ENCODE assay signal across 10 mouse cellular contexts in genomic region chr11:51638497-51638896, GRCm38 (mm10). TPM values are rescaled to one million over a fixed set of nuclear protein-coding genes. Genes with fewer than 3 reads are reported as not detected.
DNase-seq lines count a peak whose midpoint lies in the region; ATAC-seq lines count a peak whose summit lies in the region.
"Had no signal": no experiment of that assay in that cellular context is flagged by ENCODE, and none has a peak within 500 bp of the region (broad histone marks: within the 10 kb centered on the region; RNA-seq: fewer than 3 reads in every experiment).

No protein-coding gene starts in this region.

- intact Hi-C loops in left cerebral cortex, postnatal 14 days (cut with DNase I): no loop called here

- H3K27ac ChIP-seq in forebrain, embryonic 13.5 days: no peak overlapping the region
- no peak overlapping the region for H3K27ac ChIP-seq in forebrain, embryonic 12.5 days
- no peak overlapping the region for H3K27ac ChIP-seq in liver, embryonic 11.5 days (ENCODE audit: low read depth, low read length)
- no peak overlapping the region for H3K27ac ChIP-seq in embryonic facial prominence, embryonic 11.5 days (replicated peaks; ENCODE audit: low read depth, low read length)
- peak overlapping the region; percentile 39; the same call in 1 of the 2 replicates for H3K27ac ChIP-seq in liver, embryonic 15.5 days (replicated peaks)

- no peaks in the 10 kb centered on the region for H3K36me3 ChIP-seq in forebrain, embryonic 13.5 days (ENCODE audit: poor library complexity, severe bottlenecking)
- no peaks in the 10 kb centered on the region for H3K36me3 ChIP-seq in forebrain, embryonic 12.5 days (replicated peaks)
- no peaks in the 10 kb centered on the region for H3K36me3 ChIP-seq in liver, embryonic 11.5 days (ENCODE audit: control insufficient read depth, insufficient read depth, low read length)
- H3K36me3 ChIP-seq in embryonic facial prominence, embryonic 11.5 days (replicated peaks; ENCODE audit: control insufficient read depth, insufficient read depth, low read depth, low read length): no peaks in the 10 kb centered on the region
- H3K36me3 ChIP-seq in liver, embryonic 15.5 days (replicated peaks): no peaks in the 10 kb centered on the region

- H3K27me3 ChIP-seq in forebrain, embryonic 13.5 days: 0 out of 2 replicates have a peak, but pooled peaks cover 4% of the 10 kb centered on the region
- H3K27me3 ChIP-seq in forebrain, embryonic 12.5 days: peaks cover 5% of the 10 kb centered on the region; the same call in 1 of the 2 replicates
- no peaks in the 10 kb centered on the region for H3K27me3 ChIP-seq in liver, embryonic 11.5 days (replicated peaks; ENCODE audit: control insufficient read depth, insufficient read depth, low read length)
- no peaks in the 10 kb centered on the region for H3K27me3 ChIP-seq in embryonic facial prominence, embryonic 11.5 days (ENCODE audit: control insufficient read depth, insufficient read depth, low read length)
- H3K27me3 ChIP-seq in liver, embryonic 15.5 days: peaks cover 8% of the 10 kb centered on the region; the same call in 1 of the 2 replicates

- no peak for ATAC-seq in forebrain, embryonic 13.5 days
- ATAC-seq in forebrain, embryonic 12.5 days (ENCODE audit: low FRiP score): no peak
- no peak for ATAC-seq in liver, embryonic 11.5 days (replicated peaks; ENCODE audit: low FRiP score)
- ATAC-seq in embryonic facial prominence, embryonic 11.5 days (replicated peaks; ENCODE audit: insufficient number of reproducible peaks, low FRiP score, low TSS enrichment, low read depth): no peak
- ATAC-seq in liver, embryonic 15.5 days (ENCODE audit: insufficient read depth): no peak
- ATAC-seq: forebrain, embryonic 16.5 days had no signal

- H3K9ac ChIP-seq in forebrain, embryonic 13.5 days: no peak overlapping the region
- H3K9ac ChIP-seq in forebrain, embryonic 12.5 days: no peak overlapping the region
- H3K9ac ChIP-seq in liver, embryonic 11.5 days (ENCODE audit: low read depth, low read length): peak overlapping the region; percentile 57
- H3K9ac ChIP-seq in embryonic facial prominence, embryonic 11.5 days (replicated peaks; ENCODE audit: low read length): peak overlapping the region; percentile 36
- H3K9ac ChIP-seq in liver, embryonic 15.5 days: no peak overlapping the region

- no peak for DNase-seq in liver, embryonic 11.5 days (ENCODE audit: low spot score)
- DNase-seq in liver: no peak
- DNase-seq in embryonic facial prominence, embryonic 11.5 days (ENCODE audit: low spot score): no peak
- DNase-seq in thymus, postnatal 36 days: no peak
- no peak for DNase-seq in left cerebral cortex, postnatal 14 days (ENCODE audit: low spot score in 2 of 2)
- DNase-seq: cerebellum, adult 11-12 months had no signal

- peak overlapping the region; percentile 34 for H3K4me2 ChIP-seq in forebrain, embryonic 13.5 days
- H3K4me2 ChIP-seq in forebrain, embryonic 12.5 days: no peak overlapping the region
- H3K4me2 ChIP-seq in liver, embryonic 11.5 days: peak overlapping the region; percentile 60
- H3K4me2 ChIP-seq in embryonic facial prominence, embryonic 11.5 days (ENCODE audit: low read depth, low read length): no peak overlapping the region
- peak overlapping the region; percentile 55 for H3K4me2 ChIP-seq in liver, embryonic 15.5 days

- 79% methylated on average over 5 of the region's 5 CpGs for WGBS in forebrain, embryonic 13.5 days
- 77% methylated on average over 5 of the region's 5 CpGs for WGBS in forebrain, embryonic 12.5 days
- 58% methylated on average over 5 of the region's 5 CpGs for WGBS in liver, embryonic 11.5 days
- WGBS in embryonic facial prominence, embryonic 11.5 days: 57% methylated on average over 5 of the region's 5 CpGs
- WGBS in liver, embryonic 15.5 days (ENCODE audit: insufficient replicate concordance): 48% methylated on average over 5 of the region's 5 CpGs

- no peak overlapping the region for H3K4me3 ChIP-seq in forebrain, embryonic 13.5 days
- no peak overlapping the region for H3K4me3 ChIP-seq in forebrain, embryonic 12.5 days (replicated peaks)
- H3K4me3 ChIP-seq in liver, embryonic 11.5 days (ENCODE audit: low read depth, low read length): no peak overlapping the region
- H3K4me3 ChIP-seq in embryonic facial prominence, embryonic 11.5 days (ENCODE audit: low read depth, low read length): no peak overlapping the region
- H3K4me3 ChIP-seq in liver, embryonic 15.5 days (replicated peaks): no peak overlapping the region

- H3K4me1 ChIP-seq in forebrain, embryonic 13.5 days: peaks cover 22% of the 10 kb centered on the region
- H3K4me1 ChIP-seq in forebrain, embryonic 12.5 days: peaks cover 27% of the 10 kb centered on the region
- H3K4me1 ChIP-seq in liver, embryonic 11.5 days (replicated peaks; ENCODE audit: control insufficient read depth, insufficient read depth, low read length): peaks cover 13% of the 10 kb centered on the region
- no peaks in the 10 kb centered on the region for H3K4me1 ChIP-seq in embryonic facial prominence, embryonic 11.5 days (ENCODE audit: control insufficient read depth, insufficient read depth, low read length)
- H3K4me1 ChIP-seq in liver, embryonic 15.5 days (replicated peaks): peaks cover 43% of the 10 kb centered on the region

- H3K9me3 ChIP-seq in forebrain, embryonic 13.5 days (replicated peaks): no peaks in the 10 kb centered on the region
- H3K9me3 ChIP-seq in forebrain, embryonic 12.5 days: no peaks in the 10 kb centered on the region
- no peaks in the 10 kb centered on the region for H3K9me3 ChIP-seq in liver, embryonic 11.5 days (ENCODE audit: control insufficient read depth, low read length)
- H3K9me3 ChIP-seq in embryonic facial prominence, embryonic 11.5 days (replicated peaks; ENCODE audit: control insufficient read depth, low read length): no peaks in the 10 kb centered on the region
- H3K9me3 ChIP-seq in liver, embryonic 15.5 days (replicated peaks): no peaks in the 10 kb centered on the region

RNA-seq across cellular contexts. Expression of gene Rmnd5b, which starts 2.8 kb away (rescaled TPM):
- polyA plus RNA-seq in forebrain, embryonic 13.5 days (2015; fragmentation: Nextera tagmentation; extraction: Ambion mirVana): 53.8 and 61.2 TPM in 2 replicates
- 43.4 and 44.7 TPM in 2 replicates for polyA plus RNA-seq in forebrain, embryonic 12.5 days (2016; fragmentation: Nextera tagmentation; extraction: Ambion mirVana)
- polyA plus RNA-seq in liver, embryonic 11.5 days (2014; fragmentation: Nextera tagmentation; extraction: Ambion mirVana): 47.8 and 52.2 TPM in 2 replicates
- 36.0 and 39.0 TPM in 2 replicates for polyA plus RNA-seq in embryonic facial prominence, embryonic 11.5 days (2014; fragmentation: Nextera tagmentation; extraction: Ambion mirVana)
- 20.0 and 21.1 TPM in 2 replicates for polyA plus RNA-seq in liver, embryonic 15.5 days (2015; fragmentation: Nextera tagmentation; extraction: Ambion mirVana)
- 10 to 100 TPM; 52.3 to 54.6 TPM for total RNA-seq in left cerebral cortex, postnatal 14 days (2021)

RNA-seq across cellular contexts. Expression of gene N4bp3, which starts 12.1 kb away (rescaled TPM):
- 7.7 and 8.4 TPM in 2 replicates for polyA plus RNA-seq in forebrain, embryonic 13.5 days (2015; fragmentation: Nextera tagmentation; extraction: Ambion mirVana)
- polyA plus RNA-seq in forebrain, embryonic 12.5 days (2016; fragmentation: Nextera tagmentation; extraction: Ambion mirVana): 9.5 and 10.5 TPM in 2 replicates
- polyA plus RNA-seq in liver, embryonic 11.5 days (2014; fragmentation: Nextera tagmentation; extraction: Ambion mirVana): 7.2 and 7.9 TPM in 2 replicates
- polyA plus RNA-seq in embryonic facial prominence, embryonic 11.5 days (2014; fragmentation: Nextera tagmentation; extraction: Ambion mirVana): 7.4 and 10.2 TPM in 2 replicates
- 2.9 TPM in 2 replicates for polyA plus RNA-seq in liver, embryonic 15.5 days (2015; fragmentation: Nextera tagmentation; extraction: Ambion mirVana)
- total RNA-seq in left cerebral cortex, postnatal 14 days (2021): 10 to 100 TPM in 1 of 2 experiments, 1 to 10 TPM in 1; 9.1 to 11.0 TPM

RNA-seq across cellular contexts. Expression of gene D930048N14Rik, which starts 12.3 kb away (rescaled TPM):
- 0.44 and 0.54 TPM in 2 replicates for polyA plus RNA-seq in forebrain, embryonic 13.5 days (2015; fragmentation: Nextera tagmentation; extraction: Ambion mirVana)
- 0.66 and 0.91 TPM in 2 replicates for polyA plus RNA-seq in forebrain, embryonic 12.5 days (2016; fragmentation: Nextera tagmentation; extraction: Ambion mirVana)
- polyA plus RNA-seq in liver, embryonic 11.5 days (2014; fragmentation: Nextera tagmentation; extraction: Ambion mirVana): 1.3 and 1.5 TPM in 2 replicates
- polyA plus RNA-seq in embryonic facial prominence, embryonic 11.5 days (2014; fragmentation: Nextera tagmentation; extraction: Ambion mirVana): 0.88 and 1.1 TPM in 2 replicates
- polyA plus RNA-seq in liver, embryonic 15.5 days (2015; fragmentation: Nextera tagmentation; extraction: Ambion mirVana): 0.36 and 0.60 TPM in 2 replicates
- total RNA-seq in left cerebral cortex, postnatal 14 days (2021): 1 to 10 TPM in 1 of 2 experiments, under 1 TPM in 1; 0.91 to 1.1 TPM

RNA-seq across cellular contexts. Expression of gene Nhp2, which starts 19.0 kb away (rescaled TPM):
- 123 and 141 TPM in 2 replicates for polyA plus RNA-seq in forebrain, embryonic 13.5 days (2015; fragmentation: Nextera tagmentation; extraction: Ambion mirVana)
- 126 and 131 TPM in 2 replicates for polyA plus RNA-seq in forebrain, embryonic 12.5 days (2016; fragmentation: Nextera tagmentation; extraction: Ambion mirVana)
- 347 and 349 TPM in 2 replicates for polyA plus RNA-seq in liver, embryonic 11.5 days (2014; fragmentation: Nextera tagmentation; extraction: Ambion mirVana)
- 169 and 174 TPM in 2 replicates for polyA plus RNA-seq in embryonic facial prominence, embryonic 11.5 days (2014; fragmentation: Nextera tagmentation; extraction: Ambion mirVana)
- 92.3 and 95.6 TPM in 2 replicates for polyA plus RNA-seq in liver, embryonic 15.5 days (2015; fragmentation: Nextera tagmentation; extraction: Ambion mirVana)
- total RNA-seq in left cerebral cortex, postnatal 14 days (2021): 10 to 100 TPM; 46.5 to 49.4 TPM

RNA-seq across cellular contexts. Expression of gene Hnrnpab, which starts 31.9 kb away (rescaled TPM):
- 585 and 646 TPM in 2 replicates for polyA plus RNA-seq in forebrain, embryonic 13.5 days (2015; fragmentation: Nextera tagmentation; extraction: Ambion mirVana)
- 853 and 874 TPM in 2 replicates for polyA plus RNA-seq in forebrain, embryonic 12.5 days (2016; fragmentation: Nextera tagmentation; extraction: Ambion mirVana)
- 552 and 577 TPM in 2 replicates for polyA plus RNA-seq in liver, embryonic 11.5 days (2014; fragmentation: Nextera tagmentation; extraction: Ambion mirVana)
- polyA plus RNA-seq in embryonic facial prominence, embryonic 11.5 days (2014; fragmentation: Nextera tagmentation; extraction: Ambion mirVana): 797 and 870 TPM in 2 replicates
- 171 and 173 TPM in 2 replicates for polyA plus RNA-seq in liver, embryonic 15.5 days (2015; fragmentation: Nextera tagmentation; extraction: Ambion mirVana)
- 100 to 1,000 TPM; 131 to 144 TPM for total RNA-seq in left cerebral cortex, postnatal 14 days (2021)

Comparison
In these comparisons a context has a peak if more than half of its experiments do, and no peak if none do; other contexts are left out.
1. H3K4me2 ChIP-seq: peak in forebrain, embryonic 13.5 days (single experiment), liver, embryonic 11.5 days (single experiment) and liver, embryonic 15.5 days (single experiment); none in forebrain, embryonic 12.5 days (single experiment) and embryonic facial prominence, embryonic 11.5 days (single experiment).
2. H3K9ac ChIP-seq: peak in liver, embryonic 11.5 days (single experiment) and embryonic facial prominence, embryonic 11.5 days (single experiment); none in forebrain, embryonic 13.5 days (single experiment), forebrain, embryonic 12.5 days (single experiment) and liver, embryonic 15.5 days (single experiment).